Mouse (Mus musculus) cerebellum, postnatal 14 days (tissue): Measurements from ENCODE around the gene Rem2.

Source experiments
- DNase-seq, 2 experiments: peaks; one replicate each; pipeline ENCODE4 v3.0.0; 2021; ENCODE audit warnings: mixed read lengths in 2 of 2

Gene Rem2

GRCm38 (mm10) chr14:54475941-54476844 is at the start of gene Rem2:
Rem2 (plus strand) TSS chr14:54476100.
- peak; percentile 83 to 84 for DNase-seq

GRCm38 (mm10) chr14:54426689-54427398 is 49.1 kb upstream of the Rem2 start, which contains the start of gene Mrpl52:
Mrpl52 (plus strand) TSS chr14:54426909.
- DNase-seq, result peak; percentile 93 to 94

GRCm38 (mm10) chr14:54427696-54428095 is 48.2 kb upstream of the Rem2 start:
- DNase-seq, result no peak

- DNase-seq, result no peak
Measured at GRCm38 (mm10) chr14:54428421-54428820, 47.5 kb upstream of the Rem2 start.

GRCm38 (mm10) chr14:54429332-54430093 is 46.4 kb upstream of the Rem2 start:
- no peak for DNase-seq

- peak in 1 of 2 experiments; percentile 11 for DNase-seq
Measured at GRCm38 (mm10) chr14:54430406-54431145, 45.3 kb upstream of the Rem2 start.

GRCm38 (mm10) chr14:54431334-54432077 is 44.4 kb upstream of the Rem2 start, which contains the start of gene Mmp14:
Mmp14 (plus strand) TSS chr14:54431612.
- peak; percentile 38 to 49 for DNase-seq

- peak; percentile 23 to 40 for DNase-seq
Measured at GRCm38 (mm10) chr14:54432078-54432836, 43.6 kb upstream of the Rem2 start.

- peak; percentile 34 to 45 for DNase-seq
Measured at GRCm38 (mm10) chr14:54432837-54433830, 42.8 kb upstream of the Rem2 start.

GRCm38 (mm10) chr14:54433941-54434531 is 41.9 kb upstream of the Rem2 start:
- no peak for DNase-seq

- no peak for DNase-seq
Measured at GRCm38 (mm10) chr14:54435194-54435918, 40.5 kb upstream of the Rem2 start.

- no peak for DNase-seq
Measured at GRCm38 (mm10) chr14:54439155-54439554, 36.7 kb upstream of the Rem2 start.

GRCm38 (mm10) chr14:54439610-54440009 is 36.3 kb upstream of the Rem2 start:
- no peak for DNase-seq

- no peak for DNase-seq
Measured at GRCm38 (mm10) chr14:54440538-54440937, 35.4 kb upstream of the Rem2 start.

GRCm38 (mm10) chr14:54441365-54441764 is 34.5 kb upstream of the Rem2 start:
- DNase-seq, result no peak

- DNase-seq, result no peak
Measured at GRCm38 (mm10) chr14:54442548-54442947, 33.4 kb upstream of the Rem2 start.

GRCm38 (mm10) chr14:54443196-54443595 is 32.7 kb upstream of the Rem2 start:
- DNase-seq, result no peak
